Mouse (Mus musculus) forebrain, postnatal 0 days (tissue): ENCODE data around the gene Usp7. TPM values are rescaled to one million over a fixed set of nuclear protein-coding genes. Genes with fewer than 3 reads are reported as not detected.

Experiments
- ATAC-seq: fragments of 200-750 bp; cut with Nextera tagmentation; 2 replicates; pipeline ENCODE4 v1.8.0; 2017; ENCODE audit warnings: mild to moderate bottlenecking, moderate library complexity
- DNase-seq: peaks from one replicate; pipeline ENCODE4 v3.0.0-alpha.2; 2015
- H3K27ac ChIP-seq: fragments of 300-500 bp; sonication (generic); 2 replicates; pipeline ENCODE4 v1.5.1; 2014; ENCODE audit warnings: low read depth, mild to moderate bottlenecking, antibody characterized with exemption, low read length, moderate library complexity, mixed read lengths
- H3K27me3 ChIP-seq: fragments of 300-500 bp; sonication (generic); 2 replicates; pipeline ENCODE4 v1.6.1; 2014; ENCODE audit warnings: mild to moderate bottlenecking, low read length, mixed read lengths; ENCODE audit not compliant: insufficient read depth
- H3K36me3 ChIP-seq: fragments of 300-500 bp; sonication (generic); 2 replicates; pipeline ENCODE4 v1.6.1; 2014; ENCODE audit warnings: mild to moderate bottlenecking, moderate library complexity; ENCODE audit not compliant: insufficient read depth
- H3K4me1 ChIP-seq: fragments of 300-500 bp; sonication (generic); 2 replicates; pipeline ENCODE4 v1.6.1; 2014; ENCODE audit warnings: antibody characterized with exemption; ENCODE audit not compliant: insufficient read depth
- H3K4me2 ChIP-seq: fragments of 300-500 bp; sonication (generic); 2 replicates; pipeline ENCODE4 v1.6.1; 2014; ENCODE audit warnings: low read depth, mild to moderate bottlenecking, moderate library complexity
- H3K4me3 ChIP-seq: fragments of 300-500 bp; sonication (generic); 2 replicates; pipeline ENCODE4 v1.5.1; 2014; ENCODE audit warnings: low read depth, low read length, mixed read lengths
- H3K9ac ChIP-seq: fragments of 300-500 bp; sonication (generic); 2 replicates; pipeline ENCODE4 v1.6.1; 2014; ENCODE audit warnings: mild to moderate bottlenecking
- H3K9me3 ChIP-seq: fragments of 300-500 bp; sonication (generic); 2 replicates; pipeline ENCODE4 v1.6.1; 2016; ENCODE audit warnings: low read length
- CTCF ChIP-seq: sonication (generic); IDR thresholded peaks from 2 replicates; pipeline ENCODE4 v1.5.1; 2016; ENCODE audit warnings: antibody characterized with exemption, control low read depth, low read depth
- WGBS: fragments of 180-500 bp; shearing (Covaris S2); extraction: QIAGEN DNeasy Blood & Tissue Kit; methylation state at CpG from one replicate; pipeline ENCODE4 v1.1.7; 2014; 5-methylcytosine and 5-hydroxymethylcytosine counted together
- polyA plus RNA-seq: library from polyadenylated mRNA; unstranded; fragments of >200 nt; fragmentation: Nextera tagmentation; extraction: Ambion mirVana; gene quantifications from 2 replicates; pipeline ENCODE4 v1.2.1, GENCODE M21; 2015
- total RNA-seq: library from RNA; depleted of rRNA; stranded (reverse); fragments of >200 nt; gene quantifications from 2 replicates; pipeline ENCODE4 v1.2.3, GENCODE M21; 2014

Gene Usp7
- total and polyA plus RNA-seq, 2 experiments from 2014 or later: 18.9 to 200 TPM

- Histone ChIP-seq H3K27me3 (no peaks in the 10 kb centered on the region), H3K4me2 (no peak overlapping the region), H3K4me3 (no peak overlapping the region), H3K27ac (no peak overlapping the region), H3K9ac (no peak overlapping the region), H3K36me3 (peaks cover 87% of the 10 kb centered on the region), H3K4me1 (no peaks in the 10 kb centered on the region), H3K9me3 (no peaks in the 10 kb centered on the region)
- TF ChIP-seq CTCF: no peak
- 77% methylated on average over 3 of the region's 3 CpGs for WGBS
- DNase-seq (no peak), ATAC-seq (no peak)
Measured at GRCm38 (mm10) chr16:8700586-8700985, 91.5 kb downstream of the Usp7 start.

GRCm38 (mm10) chr16:8699556-8699955, 92.6 kb downstream of the Usp7 start:
- Histone ChIP-seq H3K27me3 (no peaks in the 10 kb centered on the region), H3K36me3 (peaks cover 90% of the 10 kb centered on the region), H3K4me3 (no peak overlapping the region), H3K9ac (no peak overlapping the region), H3K4me2 (no peak overlapping the region), H3K9me3 (no peaks in the 10 kb centered on the region), H3K4me1 (no peaks in the 10 kb centered on the region), H3K27ac (no peak overlapping the region)
- no peak for TF ChIP-seq CTCF
- 80% methylated on average over 8 of the region's 8 CpGs for whole genome bisulfite sequencing
- ATAC-seq (no peak), DNase-seq (no peak)

GRCm38 (mm10) chr16:8691206-8691605, 100.9 kb downstream of the Usp7 start:
- no peak overlapping the region for H3K4me2 ChIP-seq
- TF ChIP-seq CTCF: no peak
- H3K9me3 ChIP-seq: no peaks in the 10 kb centered on the region
- ATAC-seq (no peak), DNase-seq (no peak)
- H3K4me3 ChIP-seq: no peak overlapping the region
- no peak overlapping the region for H3K9ac ChIP-seq
- peaks cover 72% of the 10 kb centered on the region for H3K36me3 ChIP-seq
- H3K27ac ChIP-seq: no peak overlapping the region
- H3K4me1 ChIP-seq: no peaks in the 10 kb centered on the region
- WGBS: 91% methylated on average over 7 of the region's 7 CpGs
- no peaks in the 10 kb centered on the region for H3K27me3 ChIP-seq

GRCm38 (mm10) chr16:8689979-8690656, 102.0 kb downstream of the Usp7 start:
- Histone ChIP-seq H3K27ac (0 out of 2 replicates have a peak overlapping the region, but pooled peaks have one; percentile 15), H3K9me3 (no peaks in the 10 kb centered on the region), H3K4me3 (no peak overlapping the region), H3K27me3 (no peaks in the 10 kb centered on the region), H3K9ac (no peak overlapping the region), H3K4me1 (no peaks in the 10 kb centered on the region), H3K4me2 (no peak overlapping the region), H3K36me3 (peaks cover 65% of the 10 kb centered on the region)
- ATAC-seq (peak; percentile 64), DNase-seq (peak; percentile 61)
- WGBS: 60% methylated on average over 11 of the region's 11 CpGs
- no peak for TF ChIP-seq CTCF

- H3K9ac ChIP-seq: no peak overlapping the region
- H3K27ac ChIP-seq: no peak overlapping the region
- no peak overlapping the region for H3K4me2 ChIP-seq
- peaks cover 44% of the 10 kb centered on the region for H3K36me3 ChIP-seq
- H3K4me1 ChIP-seq: no peaks in the 10 kb centered on the region
- ATAC-seq (no peak), DNase-seq (no peak)
- no peak overlapping the region for H3K4me3 ChIP-seq
- no peaks in the 10 kb centered on the region for H3K27me3 ChIP-seq
- no peaks in the 10 kb centered on the region for H3K9me3 ChIP-seq
- no peak for TF ChIP-seq CTCF
Measured at GRCm38 (mm10) chr16:8687559-8688112, 104.5 kb downstream of the Usp7 start.

GRCm38 (mm10) chr16:8686871-8687535, 105.1 kb downstream of the Usp7 start:
- Histone ChIP-seq H3K9me3 (no peaks in the 10 kb centered on the region), H3K27ac (no peak overlapping the region), H3K27me3 (no peaks in the 10 kb centered on the region), H3K4me1 (no peaks in the 10 kb centered on the region), H3K4me3 (no peak overlapping the region), H3K4me2 (no peak overlapping the region), H3K36me3 (peaks cover 38% of the 10 kb centered on the region), H3K9ac (no peak overlapping the region)
- TF ChIP-seq CTCF: no peak
- ATAC-seq (0 out of 2 replicates have a peak, but pooled peaks have one; percentile 2), DNase-seq (no peak)
- 84% methylated on average over 11 of the region's 11 CpGs for WGBS
